Mouse (Mus musculus) liver, embryonic 14.5 days (tissue): ENCODE results near the gene Tle4. TPM values are rescaled to one million over a fixed set of nuclear protein-coding genes. Genes with fewer than 3 reads are reported as not detected.
A peak's percentile ranks its signal among the peaks of the same experiment; 100 is the strongest.

Source experiments
- ATAC-seq: fragments of 200-750 bp; cut with Nextera tagmentation; 2 replicates; pipeline ENCODE4 v1.8.0; 2017; ENCODE audit warnings: moderate number of reproducible peaks, mild to moderate bottlenecking, moderate library complexity; ENCODE audit not compliant: insufficient read depth
- DNase-seq, 3 experiments: peaks; one replicate each; pipeline ENCODE4 v3.0.0-alpha.2; 2012 to 2013; ENCODE audit warnings: low read depth in 3 of 3, low spot score in 3 of 3
- H3K27ac ChIP-seq: fragments of 300-500 bp; sonication (generic); 2 replicates; pipeline ENCODE4 v1.5.1; 2014; ENCODE audit warnings: moderate library complexity, mild to moderate bottlenecking, control low read depth, inconsistent platforms
- H3K27me3 ChIP-seq: fragments of 300-500 bp; sonication (generic); 2 replicates; pipeline ENCODE4 v1.6.1; 2014; ENCODE audit warnings: mild to moderate bottlenecking, low read length, moderate library complexity; ENCODE audit not compliant: control insufficient read depth, insufficient read depth
- H3K36me3 ChIP-seq: fragments of 300-500 bp; sonication (generic); replicated peaks from 2 replicates; pipeline ENCODE4 v1.6.1; 2014; ENCODE audit warnings: low read depth; ENCODE audit not compliant: control insufficient read depth, insufficient read depth
- H3K4me1 ChIP-seq, 2 experiments: fragments of 200-500 bp in 1 of 2; fragments of 300-500 bp in 1 of 2; sonication (generic) in 1 of 2; replicated peaks; 2 replicates each; pipeline ENCODE4 v1.6.1; 2012 to 2014; ENCODE audit warnings: antibody characterized with exemption in 1 of 2, inconsistent platforms in 1 of 2, low read length in 1 of 2; ENCODE audit not compliant: control insufficient read depth in 2 of 2, insufficient read depth in 2 of 2
- H3K4me2 ChIP-seq: fragments of 300-500 bp; sonication (generic); 2 replicates; pipeline ENCODE4 v1.6.1; 2014; ENCODE audit warnings: low read depth, mild to moderate bottlenecking, control low read depth, moderate library complexity
- H3K4me3 ChIP-seq, 2 experiments: fragments of 200-500 bp in 1 of 2; fragments of 300-500 bp in 1 of 2; sonication (generic) in 1 of 2; 2 replicates each; pipeline ENCODE4 v1.5.1; 2012 to 2014; ENCODE audit warnings: low read depth in 2 of 2, low read length in 2 of 2, mild to moderate bottlenecking in 2 of 2, control low read depth in 1 of 2, inconsistent platforms in 1 of 2, moderate library complexity in 1 of 2; ENCODE audit not compliant: insufficient read depth in 1 of 2
- H3K9ac ChIP-seq: fragments of 300-500 bp; sonication (generic); replicated peaks from 2 replicates; pipeline ENCODE4 v1.6.1; 2014; ENCODE audit warnings: mild to moderate bottlenecking, control low read depth, moderate library complexity
- H3K9me3 ChIP-seq: fragments of 300-500 bp; sonication (generic); 2 replicates; pipeline ENCODE4 v1.6.1; 2016; ENCODE audit warnings: low read length, mixed read lengths; ENCODE audit not compliant: control insufficient read depth
- CTCF ChIP-seq: IDR thresholded peaks from 2 replicates; pipeline ENCODE4 v1.5.1; 2016; ENCODE audit warnings: antibody characterized with exemption, low read depth, control low read depth
- EP300 ChIP-seq: IDR thresholded peaks from 2 replicates; pipeline ENCODE4 v1.6.1; 2016; ENCODE audit warnings: antibody characterized with exemption, low read depth
- WGBS: fragments of 180-500 bp; shearing (Covaris S2); extraction: QIAGEN DNeasy Blood & Tissue Kit; methylation state at CpG from one replicate; pipeline ENCODE4 v1.1.7; 2014; ENCODE audit not compliant: insufficient replicate concordance; 5-methylcytosine and 5-hydroxymethylcytosine counted together
- polyA plus RNA-seq, 2 experiments: library from polyadenylated mRNA; depleted of rRNA in 1 of 2; stranded (reverse) in 1 of 2; unstranded in 1 of 2; fragments of >200 nt; fragmentation: Nextera tagmentation in 1 of 2; extraction: Ambion mirVana in 1 of 2; gene quantifications; 2 replicates each; pipeline versions ENCODE4 v1.2.1 to v1.2.3; 2012 to 2014

The Tle4 gene
- polyA plus RNA-seq, 2 experiments: 3.7 to 4.3 TPM

- TF ChIP-seq CTCF (no peak), EP300 (no peak)
- 82% methylated on average over 10 of the region's 10 CpGs for WGBS
- H3K4me1 ChIP-seq: peaks cover 7 to 8% of the 10 kb centered on the region in 2 experiments; a peak in 3 of 4 replicates
These were observed 5.9 kb downstream of the Tle4 start for GRCm38 (mm10) chr19:14591809-14592535.

GRCm38 (mm10) chr19:14590154-14590553 lies 7.7 kb downstream of the Tle4 start:
- ATAC-seq (no peak), DNase-seq (no peak)
- no peak overlapping the region for H3K27ac ChIP-seq
- 0 out of 4 replicates have a peak, but pooled peaks cover 0 to 4% of the 10 kb centered on the region in 2 experiments for H3K4me1 ChIP-seq
- H3K36me3 ChIP-seq: peaks cover 7% of the 10 kb centered on the region
- 63% methylated on average over 7 of the region's 7 CpGs for WGBS
- H3K4me3 ChIP-seq: no peak overlapping the region
- H3K9ac ChIP-seq: no peak overlapping the region
- TF ChIP-seq CTCF (no peak), EP300 (no peak)
- no peaks in the 10 kb centered on the region for H3K9me3 ChIP-seq
- H3K4me2 ChIP-seq: no peak overlapping the region
- no peaks in the 10 kb centered on the region for H3K27me3 ChIP-seq

More at GRCm38 (mm10) chr19:14591809-14592535, 5.9 kb downstream of the Tle4 start:
- Histone ChIP-seq H3K36me3 (peaks cover 7% of the 10 kb centered on the region), H3K27me3 (no peaks in the 10 kb centered on the region), H3K4me2 (no peak overlapping the region), H3K4me3 (no peak overlapping the region), H3K27ac (no peak overlapping the region), H3K9ac (no peak overlapping the region), H3K9me3 (no peaks in the 10 kb centered on the region)
- DNase-seq (no peak), ATAC-seq (no peak)

GRCm38 (mm10) chr19:14588221-14589123 lies 9.4 kb downstream of the Tle4 start:
- Histone ChIP-seq H3K4me2 (no peak overlapping the region), H3K9me3 (no peaks in the 10 kb centered on the region), H3K36me3 (peaks cover 4% of the 10 kb centered on the region), H3K4me3 (no peak overlapping the region), H3K27ac (no peak overlapping the region), H3K9ac (no peak overlapping the region), H3K27me3 (no peaks in the 10 kb centered on the region), H3K4me1 (0 out of 4 replicates have a peak, but pooled peaks cover 0 to 4% of the 10 kb centered on the region in 2 experiments)
- 44% methylated on average over 3 of the region's 3 CpGs for WGBS
- DNase-seq (no peak), ATAC-seq (no peak)
- TF ChIP-seq CTCF (no peak), EP300 (no peak)

GRCm38 (mm10) chr19:14586171-14586570 lies 11.7 kb downstream of the Tle4 start:
- Histone ChIP-seq H3K4me3 (no peak overlapping the region), H3K27ac (no peak overlapping the region), H3K4me2 (no peak overlapping the region), H3K4me1 (0 out of 4 replicates have a peak, but pooled peaks cover 0 to 4% of the 10 kb centered on the region in 2 experiments), H3K27me3 (no peaks in the 10 kb centered on the region), H3K36me3 (peaks cover 4% of the 10 kb centered on the region), H3K9me3 (no peaks in the 10 kb centered on the region), H3K9ac (no peak overlapping the region)
- TF ChIP-seq EP300: no peak
- no peak for TF ChIP-seq CTCF
- DNase-seq: no peak
- peak; percentile 55; the same call in 1 of the 2 replicates for ATAC-seq
- 39% methylated on average over 3 of the region's 3 CpGs for WGBS

DNA sequence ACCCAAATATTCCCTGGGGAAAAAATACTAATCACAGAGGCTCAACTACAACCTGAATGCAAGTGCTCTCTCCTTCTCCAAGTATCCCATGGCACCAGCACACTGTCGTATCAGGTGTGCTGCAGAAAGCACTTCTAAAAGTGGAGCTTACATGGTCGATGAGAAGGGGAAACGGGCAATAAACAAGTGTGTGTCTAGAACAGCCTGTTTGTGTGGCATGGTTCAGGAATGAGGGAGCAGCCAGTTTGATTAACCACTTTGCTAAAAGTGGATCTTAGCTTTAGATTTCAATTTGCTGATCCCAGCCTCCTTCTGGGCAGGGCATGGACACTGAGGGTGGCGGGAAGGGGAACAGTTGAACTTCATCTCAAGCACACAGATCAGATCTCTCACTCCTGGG lies 12.1 kb downstream of the Tle4 start:
- ATAC-seq (no peak), DNase-seq (no peak)
- no peak overlapping the region for H3K4me3 ChIP-seq
- H3K27me3 ChIP-seq: no peaks in the 10 kb centered on the region
- no peaks in the 10 kb centered on the region for H3K9me3 ChIP-seq
- H3K36me3 ChIP-seq: peaks cover 4% of the 10 kb centered on the region
- H3K27ac ChIP-seq: no peak overlapping the region
- 39% methylated on average over 4 of the region's 4 CpGs for WGBS
- no peak overlapping the region for H3K9ac ChIP-seq
- TF ChIP-seq CTCF (no peak), EP300 (no peak)
- 0 out of 4 replicates have a peak, but pooled peaks cover 0 to 4% of the 10 kb centered on the region in 2 experiments for H3K4me1 ChIP-seq
- no peak overlapping the region for H3K4me2 ChIP-seq
